Mouse (Mus musculus) G1E (cell line): ENCODE data around the gene Sox8.

ENCODE experiments used
- CTCF ChIP-seq: IDR thresholded peaks from 2 replicates; pipeline ENCODE4 v1.5.1; 2012; ENCODE audit warnings: low read depth, low read length, inconsistent platforms, mixed read lengths
- GATA1 ChIP-seq: IDR thresholded peaks from 2 replicates; pipeline ENCODE4 v1.6.1; 2012; ENCODE audit warnings: borderline replicate concordance, low read length, inconsistent platforms, mixed read lengths
- GATA2 ChIP-seq: IDR thresholded peaks from 2 replicates; pipeline ENCODE4 v1.6.1; 2012; ENCODE audit warnings: low read depth, low read length, inconsistent platforms, borderline replicate concordance
- POLR2AphosphoS5 ChIP-seq: IDR thresholded peaks from 2 replicates; pipeline ENCODE4 v1.6.1; 2012; ENCODE audit warnings: low read depth, low read length, inconsistent platforms; ENCODE audit not compliant: insufficient replicate concordance
- TAL1 ChIP-seq: conservative IDR thresholded peaks from 2 replicates; pipeline ENCODE4 v1.6.1; 2012; ENCODE audit warnings: low read depth, low read length, inconsistent platforms, mixed read lengths

- TF ChIP-seq CTCF (no peak), TAL1 (no peak), GATA2 (no peak), GATA1 (no peak), POLR2AphosphoS5 (no peak)
Observed at GRCm38 (mm10) chr17:25613323-25613722, 42.8 kb upstream of the Sox8 start.
